Mouse (Mus musculus): ENCODE measurements around the gene Gimap5. TPM values are rescaled to one million over a fixed set of nuclear protein-coding genes. Genes with fewer than 3 reads are reported as not detected.

The Gimap5 gene
- polyA plus RNA-seq, 2 experiments = 3.5 to 3.8 TPM

GRCm38 (mm10) chr6:48745490-48745889 lies 507 bp upstream of the Gimap5 start:
- Histone ChIP-seq H3K9me3 (ENCODE audit: control insufficient read depth, low read length) (no peaks in the 10 kb centered on the region), H3K27me3 (ENCODE audit: control insufficient read depth, insufficient read depth, low read length) (peaks cover 33% of the 10 kb centered on the region), H3K4me2 (replicated peaks; ENCODE audit: low read depth, low read length, severe bottlenecking) (no peak overlapping the region), H3K4me3 (replicated peaks; ENCODE audit: low read length) (no peak overlapping the region), H3K27ac (replicated peaks; ENCODE audit: low read depth, low read length) (no peak overlapping the region), H3K36me3 (ENCODE audit: control insufficient read depth, insufficient read depth, low read length) (no peaks in the 10 kb centered on the region), H3K4me1 (ENCODE audit: control insufficient read depth, insufficient read depth, low read length) (peaks cover 6% of the 10 kb centered on the region), H3K9ac (ENCODE audit: low read depth, low read length, severe bottlenecking) (no peak overlapping the region)
- WGBS = 69% methylated on average over 2 of the region's 2 CpGs
- no peak for ATAC-seq (ENCODE audit: low FRiP score, low read depth)
- no peak for TF ChIP-seq POLR2A (IDR thresholded peaks at IDR 0.05; ENCODE audit: borderline replicate concordance, extremely low read depth, insufficient read depth, insufficient read length)
- DNase-seq (ENCODE audit: low spot score) = no peak

DNA sequence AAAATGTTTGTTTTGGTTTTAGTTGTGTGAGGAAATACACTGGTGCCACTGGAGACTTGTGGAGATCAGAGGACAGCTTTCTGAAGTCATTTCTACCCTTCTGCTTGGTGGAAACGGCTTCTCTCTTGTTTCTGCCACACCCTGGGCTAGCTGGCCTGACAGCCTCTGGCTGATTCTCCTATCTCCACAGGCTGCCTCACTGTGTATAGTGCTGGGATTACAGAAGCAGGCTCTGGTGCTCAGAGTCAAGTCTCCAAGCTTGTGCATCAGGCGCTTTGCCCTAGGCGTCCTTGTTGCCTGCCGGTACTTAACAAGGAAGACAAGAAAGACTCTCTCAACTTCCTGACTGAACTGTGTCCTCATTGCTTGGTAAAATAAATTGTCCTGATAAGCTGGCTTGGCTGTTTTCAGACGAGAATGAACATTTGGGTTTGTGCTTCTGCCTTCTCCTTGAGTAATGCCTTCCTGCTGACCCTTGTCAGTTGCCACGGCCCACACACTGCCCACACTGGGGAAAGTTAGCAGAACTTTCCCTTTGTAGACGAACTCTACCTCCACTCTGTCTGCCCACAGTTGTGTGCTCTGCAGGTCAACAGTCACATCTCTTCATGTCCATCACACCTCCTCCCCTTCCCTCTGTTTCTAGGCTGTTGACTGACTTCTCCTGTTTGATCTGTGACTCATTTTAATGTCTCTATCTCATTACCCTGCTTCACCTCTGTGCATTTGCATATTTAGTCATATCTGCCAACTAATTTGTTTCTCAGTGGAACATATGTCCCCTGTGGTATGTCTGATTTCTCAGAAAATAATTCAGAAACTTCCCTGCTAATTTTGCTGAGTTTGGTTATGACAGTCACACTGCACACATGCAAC lies 1.3 kb downstream of the Gimap5 start:
- Histone ChIP-seq H3K4me3 (replicated peaks; ENCODE audit: low read length) (no peak overlapping the region), H3K4me2 (replicated peaks; ENCODE audit: low read depth, low read length, severe bottlenecking) (no peak overlapping the region), H3K36me3 (ENCODE audit: control insufficient read depth, insufficient read depth, low read length) (no peaks in the 10 kb centered on the region), H3K9me3 (ENCODE audit: control insufficient read depth, low read length) (no peaks in the 10 kb centered on the region), H3K9ac (ENCODE audit: low read depth, low read length, severe bottlenecking) (no peak overlapping the region), H3K27ac (replicated peaks; ENCODE audit: low read depth, low read length) (no peak overlapping the region), H3K4me1 (ENCODE audit: control insufficient read depth, insufficient read depth, low read length) (peaks cover 6% of the 10 kb centered on the region), H3K27me3 (ENCODE audit: control insufficient read depth, insufficient read depth, low read length) (peaks cover 17% of the 10 kb centered on the region)
- DNase-seq (ENCODE audit: low spot score) (no peak), ATAC-seq (ENCODE audit: low FRiP score, low read depth) (no peak)
- no peak for TF ChIP-seq POLR2A (IDR thresholded peaks at IDR 0.05; ENCODE audit: borderline replicate concordance, extremely low read depth, insufficient read depth, insufficient read length)
- WGBS = 50% methylated on average over 7 of the region's 7 CpGs

GRCm38 (mm10) chr6:48763567-48764270 lies 17.7 kb downstream of the Gimap5 start:
- Histone ChIP-seq H3K27ac (replicated peaks; ENCODE audit: low read depth, low read length) (no peak overlapping the region), H3K9me3 (ENCODE audit: control insufficient read depth, low read length) (no peaks in the 10 kb centered on the region), H3K9ac (ENCODE audit: low read depth, low read length, severe bottlenecking) (no peak overlapping the region), H3K4me1 (ENCODE audit: control insufficient read depth, insufficient read depth, low read length) (no peaks in the 10 kb centered on the region), H3K4me3 (replicated peaks; ENCODE audit: low read length) (no peak overlapping the region), H3K27me3 (ENCODE audit: control insufficient read depth, insufficient read depth, low read length) (no peaks in the 10 kb centered on the region), H3K36me3 (ENCODE audit: control insufficient read depth, insufficient read depth, low read length) (no peaks in the 10 kb centered on the region), H3K4me2 (replicated peaks; ENCODE audit: low read depth, low read length, severe bottlenecking) (no peak overlapping the region)
- no peak for ATAC-seq (ENCODE audit: low FRiP score, low read depth)
- DNase-seq (ENCODE audit: low spot score) = peak; percentile 36
- TF ChIP-seq POLR2A (IDR thresholded peaks at IDR 0.05; ENCODE audit: borderline replicate concordance, extremely low read depth, insufficient read depth, insufficient read length) = no peak
- WGBS = 44% methylated on average over 7 of the region's 7 CpGs

GRCm38 (mm10) chr6:48764496-48764895 lies 18.5 kb downstream of the Gimap5 start:
- 86% methylated on average over 10 of the region's 10 CpGs for WGBS
- no peak overlapping the region for H3K4me2 ChIP-seq (replicated peaks; ENCODE audit: low read depth, low read length, severe bottlenecking)
- H3K36me3 ChIP-seq (ENCODE audit: control insufficient read depth, insufficient read depth, low read length) = no peaks in the 10 kb centered on the region
- no peaks in the 10 kb centered on the region for H3K9me3 ChIP-seq (ENCODE audit: control insufficient read depth, low read length)
- DNase-seq (ENCODE audit: low spot score) (no peak), ATAC-seq (ENCODE audit: low FRiP score, low read depth) (no peak)
- no peak overlapping the region for H3K27ac ChIP-seq (replicated peaks; ENCODE audit: low read depth, low read length)
- no peaks in the 10 kb centered on the region for H3K27me3 ChIP-seq (ENCODE audit: control insufficient read depth, insufficient read depth, low read length)
- no peak for TF ChIP-seq POLR2A (IDR thresholded peaks at IDR 0.05; ENCODE audit: borderline replicate concordance, extremely low read depth, insufficient read depth, insufficient read length)
- H3K4me3 ChIP-seq (replicated peaks; ENCODE audit: low read length) = no peak overlapping the region
- H3K4me1 ChIP-seq (ENCODE audit: control insufficient read depth, insufficient read depth, low read length) = no peaks in the 10 kb centered on the region
- H3K9ac ChIP-seq (ENCODE audit: low read depth, low read length, severe bottlenecking) = no peak overlapping the region

DNA sequence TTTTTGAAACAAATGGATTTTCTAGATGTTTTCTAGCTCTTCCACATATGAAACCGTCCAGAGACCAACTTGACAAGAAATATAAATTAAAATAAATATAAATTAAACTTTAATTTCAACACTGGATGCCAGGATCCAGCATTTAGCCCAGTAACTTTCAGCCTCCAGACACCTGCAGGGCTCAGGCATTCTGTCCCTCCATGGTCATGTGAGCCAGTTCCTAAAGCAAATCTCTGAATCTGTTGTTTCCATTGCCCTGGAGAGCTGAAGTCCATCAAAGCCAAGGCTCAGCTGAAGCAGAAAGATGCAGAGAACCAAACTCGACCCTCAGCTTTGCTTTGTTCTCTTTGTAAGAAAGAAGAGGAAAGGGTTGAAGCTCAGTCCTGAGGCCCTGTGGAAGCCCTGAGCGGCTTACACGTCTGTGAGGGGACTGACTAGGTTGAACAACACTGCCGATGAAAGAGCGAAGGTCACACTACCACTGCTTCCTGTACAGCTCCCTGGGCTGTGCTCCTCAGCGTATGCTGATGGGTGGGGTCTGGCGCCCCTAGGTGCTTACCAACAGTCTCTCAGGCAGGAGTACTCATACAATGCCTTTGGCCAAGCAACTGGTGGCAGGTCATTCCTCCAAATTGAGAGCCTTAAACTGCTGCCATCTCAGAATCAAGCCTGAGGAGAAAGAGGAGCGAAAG lies 22.3 kb downstream of the Gimap5 start:
- H3K4me2 ChIP-seq (replicated peaks; ENCODE audit: low read depth, low read length, severe bottlenecking) = no peak overlapping the region
- no peaks in the 10 kb centered on the region for H3K9me3 ChIP-seq (ENCODE audit: control insufficient read depth, low read length)
- DNase-seq (ENCODE audit: low spot score) (no peak), ATAC-seq (ENCODE audit: low FRiP score, low read depth) (no peak)
- 72% methylated on average over 9 of the region's 9 CpGs for WGBS
- H3K27ac ChIP-seq (replicated peaks; ENCODE audit: low read depth, low read length) = no peak overlapping the region
- no peaks in the 10 kb centered on the region for H3K4me1 ChIP-seq (ENCODE audit: control insufficient read depth, insufficient read depth, low read length)
- no peak overlapping the region for H3K4me3 ChIP-seq (replicated peaks; ENCODE audit: low read length)
- H3K27me3 ChIP-seq (ENCODE audit: control insufficient read depth, insufficient read depth, low read length) = no peaks in the 10 kb centered on the region
- no peak for TF ChIP-seq POLR2A (IDR thresholded peaks at IDR 0.05; ENCODE audit: borderline replicate concordance, extremely low read depth, insufficient read depth, insufficient read length)
- no peaks in the 10 kb centered on the region for H3K36me3 ChIP-seq (ENCODE audit: control insufficient read depth, insufficient read depth, low read length)
- H3K9ac ChIP-seq (ENCODE audit: low read depth, low read length, severe bottlenecking) = no peak overlapping the region

Measured in limb, embryonic 14.5 days (tissue).